Mouse (Mus musculus) B cell, adult 67 days (primary cell): ENCODE results near the gene Tnfsf4. TPM values are rescaled to one million over a fixed set of nuclear protein-coding genes. Genes with fewer than 3 reads are reported as not detected.

Source experiments
- total RNA-seq, 2 experiments: library from RNA; stranded (reverse); gene quantifications; 4 replicates each; pipeline ENCODE4 v1.2.4; 2023

Gene Tnfsf4
- not detected for total RNA-seq

DNA sequence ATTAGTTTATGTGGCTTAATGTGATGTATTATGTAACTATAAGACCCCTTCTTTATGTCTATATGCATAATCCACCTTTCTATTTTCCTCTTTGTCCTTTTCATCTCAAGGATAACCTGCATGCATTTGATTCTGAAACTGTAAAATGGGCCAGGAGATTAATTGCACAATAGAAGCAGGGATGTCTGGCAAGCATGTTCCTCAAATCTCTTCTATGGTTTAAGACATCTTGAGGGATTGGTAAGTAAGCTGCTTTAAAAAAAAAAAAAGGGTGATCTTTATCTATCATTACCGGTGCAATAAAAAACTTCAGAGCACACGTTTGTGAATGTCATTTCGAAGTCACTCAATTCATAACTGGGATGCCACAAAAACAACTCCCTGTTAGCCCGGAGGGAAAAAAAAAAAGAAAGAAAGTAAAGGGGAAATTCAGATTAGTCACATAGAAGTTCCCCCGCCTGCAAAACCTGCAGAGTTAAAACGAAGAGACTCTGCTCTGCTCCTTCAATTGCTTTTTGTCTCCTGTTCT is at the start of gene Tnfsf4:
Gene Tnfsf4, plus strand, starts transcription at position 479 of the 529 bp plus-strand sequence.

Other genes with a start within 250 kb of the Tnfsf4 start
- not detected for gene Tex50, start 236.1 kb upstream of the Tnfsf4 start, total RNA-seq
- 10 to 100 TPM; 83.7 to 98.7 TPM for gene Prdx6, start 144.2 kb upstream of the Tnfsf4 start, total RNA-seq
- under 1 TPM; 0.27 to 0.75 TPM for gene Tnfsf18, start 99.2 kb downstream of the Tnfsf4 start, total RNA-seq